Mouse (Mus musculus): ENCODE measurements around the gene Lgi2.

Gene Lgi2

DNA sequence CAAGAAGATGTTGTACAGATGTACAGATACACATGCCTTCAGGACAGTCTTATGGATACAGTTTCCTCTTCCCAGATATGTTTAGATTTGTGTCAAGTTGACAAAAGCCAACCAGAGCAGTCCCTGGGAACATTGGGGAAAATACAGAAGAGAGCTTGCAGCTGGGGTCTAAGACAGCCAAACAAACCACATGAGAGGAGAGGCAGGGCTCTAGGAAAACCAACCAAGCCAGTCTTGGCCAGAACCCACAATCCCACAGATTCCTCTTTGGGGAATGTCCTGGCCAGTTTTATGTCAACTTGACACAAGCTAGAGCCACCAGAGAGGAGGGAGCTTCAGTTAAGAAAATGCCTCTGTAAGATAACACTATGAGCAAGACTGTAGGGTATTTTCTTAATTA, 26.8 kb downstream of the Lgi2 start:
- no peak for DNase-seq (ENCODE audit: low read depth in 2 of 2, low spot score in 2 of 2)

DNA sequence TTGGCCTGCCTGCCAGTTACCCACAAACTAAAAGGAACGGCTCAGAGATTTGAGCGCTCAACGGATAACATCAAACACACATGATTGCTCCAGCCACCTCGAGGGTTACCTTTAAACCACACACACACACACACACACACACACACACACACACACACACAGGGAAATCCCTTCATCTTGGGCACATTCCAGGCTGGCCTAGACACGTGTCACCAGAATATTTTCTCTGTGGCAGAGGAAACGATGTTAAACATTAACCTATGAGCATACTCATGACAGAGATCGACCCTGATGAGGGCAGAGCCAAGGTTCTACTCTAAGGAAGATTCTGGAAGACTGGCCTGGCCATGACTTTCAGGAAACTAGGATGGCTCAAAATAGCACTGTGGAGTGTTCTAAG, 29.2 kb downstream of the Lgi2 start:
- no peak for DNase-seq (ENCODE audit: low read depth in 2 of 2, low spot score in 2 of 2)

DNA sequence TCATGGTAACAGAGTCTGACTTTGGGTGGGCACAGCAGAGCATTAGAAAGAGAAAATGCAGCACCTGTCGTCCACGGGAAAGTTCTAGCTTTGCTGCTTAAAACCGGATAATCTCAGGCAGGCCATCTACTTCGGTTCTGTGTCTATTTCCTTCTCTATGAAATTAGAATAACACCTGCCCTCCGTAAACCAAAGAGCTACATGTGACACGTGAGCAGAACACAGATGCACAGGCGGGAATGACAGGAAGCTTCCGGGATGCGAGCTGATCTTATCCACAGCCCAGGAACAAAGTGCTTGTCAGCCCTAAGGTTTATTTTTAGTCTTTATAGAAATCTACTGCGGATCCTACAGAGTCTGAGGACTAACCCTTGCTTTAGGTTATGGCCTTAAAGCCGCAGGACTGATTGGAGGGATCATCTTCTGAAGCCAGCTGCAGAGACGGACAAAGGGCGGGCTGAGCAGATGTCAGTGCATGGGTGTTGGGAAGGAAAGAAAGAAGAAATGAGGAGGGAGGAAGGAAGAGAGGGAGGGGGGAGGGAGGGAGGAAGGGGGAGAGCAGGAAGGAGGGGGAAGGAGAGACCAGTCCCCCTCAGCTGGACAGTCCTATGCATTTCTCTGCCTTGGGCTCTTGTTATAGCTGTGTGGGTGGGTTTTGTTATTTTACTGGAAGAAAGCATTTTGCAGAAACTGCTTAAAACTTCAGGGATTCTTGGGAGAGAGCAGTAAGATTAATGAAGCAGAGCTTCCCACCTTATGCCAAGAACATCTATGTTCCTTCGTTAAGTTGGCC, 31.3 kb downstream of the Lgi2 start:
- no peak for DNase-seq (ENCODE audit: low read depth in 2 of 2, low spot score in 2 of 2)

DNA sequence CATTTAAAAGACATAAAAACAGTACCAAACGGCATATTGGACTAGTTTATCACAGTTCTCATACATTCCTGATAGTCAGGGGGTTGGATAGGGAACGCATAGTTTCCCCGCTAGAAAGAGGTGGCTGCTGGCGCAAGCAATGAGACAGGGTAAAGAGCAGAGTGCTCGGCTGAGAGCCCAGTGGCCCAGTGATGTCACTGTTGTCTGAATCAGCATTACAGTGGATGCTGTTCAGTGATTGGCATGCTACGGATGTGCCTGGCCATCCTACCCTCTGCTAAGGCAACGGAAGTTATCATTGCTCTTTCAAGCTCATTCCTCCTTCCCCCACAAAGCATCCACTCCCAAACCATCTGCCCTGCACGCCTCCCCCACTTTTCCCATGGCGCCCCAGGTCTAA, 32.6 kb downstream of the Lgi2 start:
- no peak for DNase-seq (ENCODE audit: low read depth in 2 of 2, low spot score in 2 of 2)

DNA sequence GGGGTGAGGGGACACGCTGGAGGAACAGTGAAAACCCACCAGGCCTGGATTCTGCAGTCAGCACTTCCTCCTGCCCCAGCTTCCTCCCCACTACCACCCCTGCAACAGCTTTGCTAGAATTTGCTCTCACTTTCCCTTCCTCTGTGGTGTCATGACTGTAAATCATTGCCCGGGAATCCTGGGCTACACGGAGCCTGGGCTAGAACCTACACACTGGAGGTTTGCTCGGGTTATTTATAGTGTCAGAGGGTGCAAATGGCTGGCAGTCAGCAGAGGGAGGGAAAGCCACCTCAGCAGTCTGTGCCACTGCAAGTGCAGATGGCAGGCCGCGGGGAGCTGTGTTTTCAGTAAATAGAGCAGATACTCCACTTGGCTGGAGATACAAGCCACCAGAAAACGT, 37.7 kb downstream of the Lgi2 start:
- no peak for DNase-seq (ENCODE audit: low read depth in 2 of 2, low spot score in 2 of 2)

DNA sequence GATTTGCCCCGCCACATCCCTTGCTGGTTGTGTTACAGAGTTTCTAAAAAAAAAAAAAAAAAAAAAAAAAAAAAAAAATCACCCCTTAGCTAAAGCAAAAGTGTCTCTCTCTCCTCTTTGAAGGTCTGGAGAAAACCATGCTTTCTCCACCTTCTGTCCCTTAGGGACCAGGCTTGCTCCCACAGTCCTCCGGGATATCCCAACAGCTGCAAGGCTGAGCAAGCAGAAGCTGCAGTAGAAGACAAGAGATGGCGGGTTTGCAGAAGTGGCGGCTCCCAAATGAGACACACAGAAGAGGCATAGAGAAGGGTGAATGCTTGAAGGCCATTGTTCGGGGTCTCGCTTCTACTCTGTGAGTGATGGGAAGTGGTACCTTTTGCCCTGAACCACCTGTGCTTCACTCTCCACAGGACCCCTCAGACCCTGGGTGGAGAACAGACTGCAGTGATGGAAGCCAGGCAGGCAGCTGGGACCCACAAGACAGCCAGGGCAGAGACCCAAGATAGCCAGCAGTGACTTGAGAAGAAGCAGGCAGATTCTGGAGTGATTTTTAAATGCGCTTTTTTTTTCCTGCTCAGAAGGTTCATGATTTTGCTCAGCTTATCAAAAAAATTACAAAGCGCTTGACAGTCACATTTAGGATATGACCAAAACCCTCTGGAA, 39.8 kb downstream of the Lgi2 start:
- DNase-seq (ENCODE audit: low read depth in 2 of 2, low spot score in 2 of 2) = no peak

DNA sequence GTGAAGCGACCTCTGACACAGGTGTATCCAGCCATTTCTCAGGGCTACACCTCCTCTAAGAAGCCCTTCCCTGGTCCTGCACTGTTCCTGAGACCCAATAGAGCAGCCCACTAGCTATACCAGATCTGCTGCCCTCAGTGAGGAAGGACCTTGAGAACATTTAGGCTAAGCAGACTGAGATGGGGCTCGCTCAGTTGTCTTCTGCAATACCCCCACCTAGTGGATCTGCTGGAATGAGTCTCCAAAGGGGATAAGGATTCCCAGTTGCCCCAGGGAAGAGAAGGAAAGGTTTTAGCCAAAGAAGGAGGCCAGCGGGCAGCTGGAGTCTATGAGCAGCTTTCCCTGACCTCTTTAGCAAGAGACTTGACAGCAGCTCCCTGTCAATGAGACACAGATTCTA, 42.1 kb downstream of the Lgi2 start:
- no peak for DNase-seq (ENCODE audit: low read depth in 2 of 2, low spot score in 2 of 2)

DNA sequence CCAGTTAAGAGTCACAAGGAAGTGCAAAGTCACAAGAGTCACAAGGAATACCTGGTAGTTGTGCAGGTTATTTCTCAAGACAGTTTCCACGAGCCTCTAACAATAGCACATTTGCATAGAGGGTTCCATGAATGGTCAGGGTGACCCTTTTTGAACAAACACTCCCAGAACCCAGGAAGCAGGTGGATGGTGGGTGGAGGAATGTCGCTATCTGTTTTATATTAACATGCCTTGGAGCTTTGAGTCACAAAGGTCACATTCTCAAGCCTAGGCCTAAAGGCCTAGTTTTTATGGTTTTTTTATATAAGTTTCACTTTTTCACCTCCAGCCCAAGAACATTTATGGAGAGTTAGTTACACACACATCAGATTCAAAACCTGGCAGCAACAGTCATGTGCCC, 46.3 kb downstream of the Lgi2 start:
- DNase-seq (ENCODE audit: low read depth in 2 of 2, low spot score in 2 of 2) = no peak

DNA sequence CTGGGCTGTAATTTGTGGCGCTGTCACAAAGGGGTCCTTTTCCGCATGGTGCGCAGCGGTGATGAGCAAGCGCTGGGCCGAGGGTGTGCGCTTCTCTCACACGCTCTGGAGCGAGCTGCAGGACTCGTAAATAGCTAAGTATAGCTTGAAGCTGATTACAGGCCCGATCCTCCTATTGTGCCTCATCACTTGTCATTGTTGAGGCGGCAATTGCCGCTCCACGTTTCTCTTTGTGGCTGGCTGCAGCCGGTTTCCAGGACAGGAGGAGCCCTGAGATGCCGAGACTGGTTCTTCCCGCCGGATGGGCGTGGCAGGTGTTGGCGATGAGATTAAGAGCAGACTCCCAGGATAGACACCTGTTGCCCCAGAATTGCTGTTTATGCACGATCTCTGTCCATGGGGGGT, 50.2 kb downstream of the Lgi2 start:
- no peak for DNase-seq (ENCODE audit: low read depth in 2 of 2, low spot score in 2 of 2)

DNA sequence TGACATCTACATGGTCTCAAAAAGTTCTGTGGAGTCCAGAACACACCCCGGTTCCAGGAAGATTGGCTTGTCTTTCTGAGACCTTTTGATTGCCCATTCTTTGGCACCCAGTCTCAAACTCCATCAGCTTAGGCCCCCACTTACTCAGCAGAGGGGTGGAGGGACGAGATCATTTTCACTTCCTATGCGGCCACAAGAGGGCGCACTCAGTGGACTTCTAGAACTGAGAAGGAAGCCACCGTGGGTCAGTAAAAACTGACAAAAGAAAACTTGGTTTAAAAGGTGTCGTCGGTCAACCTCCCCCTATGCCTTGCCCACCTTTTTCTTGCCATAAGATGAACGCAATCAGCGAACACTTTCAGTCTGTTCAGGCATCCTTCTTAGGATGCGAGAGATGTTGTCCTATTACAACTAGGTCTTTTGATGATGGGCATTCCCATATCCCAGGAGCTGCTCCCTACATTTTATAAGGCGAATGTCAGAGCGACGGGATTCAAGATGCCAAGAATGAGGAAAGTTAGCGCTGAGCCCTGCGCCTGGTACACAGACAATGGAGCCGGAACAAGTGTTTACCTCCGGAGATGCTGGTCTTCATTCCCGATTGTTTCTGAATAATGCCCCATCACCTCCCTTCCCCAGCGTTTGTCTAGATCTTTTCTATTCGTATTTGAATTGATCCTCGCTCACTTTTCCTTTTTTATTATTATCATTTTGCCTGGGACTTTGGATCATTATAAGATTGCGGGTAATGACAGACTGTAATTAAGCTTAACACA, 50.8 kb downstream of the Lgi2 start:
- peak in 1 of 2 experiments; percentile 11 for DNase-seq (ENCODE audit: low read depth in 2 of 2, low spot score in 2 of 2)

DNA sequence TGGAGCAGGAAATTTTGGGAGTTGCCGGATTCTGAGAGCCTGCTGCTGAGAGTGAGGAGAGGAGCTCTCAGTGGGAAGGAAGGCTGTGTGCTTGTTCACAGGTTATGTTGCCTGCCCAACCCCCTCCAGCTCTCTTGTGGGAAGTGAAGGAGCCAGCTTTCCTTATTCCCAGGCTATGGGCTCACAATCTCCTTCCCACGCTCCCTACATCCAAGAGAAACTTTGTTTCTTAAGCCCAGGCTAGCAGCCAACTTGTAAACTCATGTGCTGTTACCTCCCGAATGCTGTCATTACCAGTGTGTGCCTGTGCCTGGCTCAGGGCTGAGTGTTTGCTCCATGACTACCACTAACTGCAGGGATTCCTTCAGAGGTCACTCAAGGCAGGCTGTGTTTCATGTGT, 55.2 kb downstream of the Lgi2 start:
- DNase-seq (ENCODE audit: low read depth in 2 of 2, low spot score in 2 of 2) = no peak

DNA sequence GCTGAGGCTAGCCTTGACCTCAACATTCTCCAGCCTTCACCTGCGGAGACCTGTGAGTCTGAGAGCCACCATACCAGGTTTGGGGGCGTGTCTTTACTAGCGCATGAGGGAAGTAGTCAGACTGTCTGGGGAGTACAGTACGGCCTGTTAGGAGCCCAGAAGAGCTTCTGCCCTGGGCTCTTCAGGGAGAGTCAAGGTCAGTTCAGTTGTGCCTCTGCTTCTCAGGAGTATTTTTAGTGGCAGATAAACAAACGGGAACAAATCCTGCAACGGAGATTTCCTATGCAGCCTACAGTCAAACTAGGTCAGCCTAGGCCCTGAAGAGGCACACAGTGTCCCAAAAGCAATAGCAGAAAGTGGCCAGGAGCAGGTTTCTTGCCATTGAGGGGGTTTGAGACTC, 56.8 kb downstream of the Lgi2 start:
- DNase-seq (ENCODE audit: low read depth in 2 of 2, low spot score in 2 of 2) = no peak

DNA sequence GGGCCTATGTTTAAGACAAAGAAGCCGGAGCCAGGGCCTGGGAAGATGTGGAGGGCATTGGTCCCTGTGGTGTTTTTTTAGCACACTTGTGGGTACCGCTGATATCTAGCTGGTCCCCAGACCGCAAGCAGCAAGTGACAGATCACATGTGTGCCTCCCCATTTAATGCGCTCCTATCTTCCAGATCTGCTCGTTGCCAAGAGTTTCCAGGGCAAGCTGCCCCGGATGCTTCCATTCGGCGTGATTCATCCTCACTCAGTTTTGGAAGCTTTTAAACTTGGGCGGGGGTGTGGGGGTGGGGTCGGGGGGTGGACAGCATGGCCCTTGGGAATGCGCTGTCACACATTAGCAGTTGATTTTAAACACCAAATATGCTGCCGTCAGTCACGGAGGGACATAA, 61.6 kb downstream of the Lgi2 start:
- DNase-seq (ENCODE audit: low read depth in 2 of 2, low spot score in 2 of 2) = no peak

DNA sequence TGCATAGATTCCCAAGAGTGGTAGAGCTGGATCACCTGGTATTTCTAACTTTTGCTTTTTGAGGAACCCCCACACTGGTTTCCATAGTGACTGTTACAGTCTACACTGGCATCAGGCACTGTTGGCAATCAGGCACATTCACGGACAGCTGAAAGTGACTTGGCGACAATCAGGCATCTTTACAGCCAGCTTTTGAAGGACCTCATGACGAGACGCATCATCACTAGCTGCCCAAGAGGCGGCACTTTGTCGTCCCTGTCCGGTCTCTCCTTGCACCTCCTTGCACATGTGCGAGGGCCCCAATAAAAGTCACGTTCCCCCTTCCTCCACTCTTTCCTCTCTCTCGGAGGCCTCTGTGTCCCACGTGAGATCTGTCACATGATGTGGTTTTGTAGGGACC, 62.1 kb downstream of the Lgi2 start:
- DNase-seq (ENCODE audit: low read depth in 2 of 2, low spot score in 2 of 2) = no peak

DNA sequence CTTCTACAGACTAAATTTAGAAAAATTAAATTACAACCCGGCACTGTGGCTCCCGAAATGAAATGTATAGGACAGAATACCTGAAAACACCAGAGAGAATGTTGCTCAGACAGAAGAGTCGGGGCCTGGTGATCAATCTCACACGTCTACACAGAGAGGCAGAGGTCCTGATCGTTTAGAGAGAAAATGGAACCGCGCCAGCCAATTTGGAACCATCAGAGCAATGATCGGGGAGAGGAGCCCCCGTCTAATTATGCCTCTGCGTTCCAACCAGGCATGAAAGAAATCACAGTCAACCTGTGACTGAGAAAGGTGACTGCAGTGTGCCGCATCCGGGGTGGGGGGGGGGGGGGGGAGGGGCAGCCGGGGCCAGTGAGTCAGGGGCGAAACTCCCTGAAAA, 70.6 kb downstream of the Lgi2 start:
- no peak for DNase-seq (ENCODE audit: low read depth in 2 of 2, low spot score in 2 of 2)

DNA sequence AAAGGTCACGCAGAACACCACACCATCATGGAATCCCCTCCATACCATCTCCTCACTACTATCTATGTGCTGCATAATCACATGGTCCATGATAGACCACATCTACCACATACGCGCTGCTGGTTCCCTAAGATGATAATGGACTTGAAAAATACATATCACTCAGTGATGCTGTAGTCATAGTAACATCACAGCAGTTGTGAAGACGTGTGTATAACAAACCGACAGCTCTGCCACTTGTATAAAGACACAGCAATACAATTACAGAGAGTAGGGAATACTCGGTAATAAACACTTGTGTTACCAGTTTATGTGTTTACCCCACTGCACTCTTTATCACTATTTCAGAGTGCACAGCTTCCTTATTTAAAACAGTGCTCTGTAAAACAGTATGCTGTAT, 74.8 kb downstream of the Lgi2 start:
- DNase-seq (ENCODE audit: low read depth in 2 of 2, low spot score in 2 of 2) = no peak

DNA sequence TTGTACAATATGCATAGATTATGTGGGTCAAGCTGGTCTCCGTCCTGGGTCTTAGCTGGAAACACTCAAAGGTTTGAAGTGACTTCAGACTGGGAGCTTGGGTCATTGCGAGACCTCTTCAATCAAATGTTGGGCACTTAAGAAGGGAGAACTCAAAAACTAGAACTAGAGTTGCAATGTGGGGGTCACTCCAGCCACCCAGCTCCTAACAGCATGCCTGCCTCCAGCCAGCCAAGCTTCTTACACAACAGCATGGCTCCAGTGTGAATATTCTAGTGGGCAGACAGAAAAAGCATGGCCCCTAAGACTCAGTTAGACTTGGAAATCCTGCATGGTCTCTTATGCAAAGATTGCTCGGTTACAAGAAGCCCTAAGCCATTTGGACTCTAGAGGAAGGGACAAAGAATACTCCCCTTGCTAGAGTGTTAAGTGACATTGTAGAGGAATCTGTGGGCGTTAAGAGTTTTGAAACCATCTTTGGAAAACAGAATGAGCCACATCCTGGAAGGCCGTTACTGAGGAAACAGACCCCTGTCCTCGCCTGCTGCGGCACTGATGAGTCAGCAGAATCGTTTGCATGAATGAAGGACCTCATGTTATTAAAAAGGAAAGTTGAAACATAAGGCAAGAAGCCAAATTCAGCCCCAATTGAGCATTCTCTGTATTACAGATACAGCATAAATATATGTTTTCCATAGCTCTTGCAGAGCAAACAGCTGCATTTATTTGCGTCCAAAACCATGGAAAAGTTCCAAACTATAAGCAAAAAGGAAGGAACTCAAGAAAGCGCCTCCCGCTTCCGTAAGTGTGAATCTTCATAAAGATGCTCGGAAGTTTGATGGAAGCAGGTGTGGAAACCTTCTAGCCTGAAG, 78.5 kb downstream of the Lgi2 start:
- DNase-seq (ENCODE audit: low read depth in 2 of 2, low spot score in 2 of 2) = no peak
